Mouse (Mus musculus) adrenal gland, adult (tissue): Measurements from ENCODE around the gene Clock.
A peak's percentile ranks its signal among the peaks of the same experiment; 100 is the strongest.

ENCODE experiments used
- DNase-seq, 2 experiments: peaks; one replicate each; pipeline ENCODE4 v3.0.0; 2022 to 2023; ENCODE audit warnings: low spot score in 1 of 2; ENCODE audit not compliant: inconsistent age in 2 of 2

Clock gene

DNA sequence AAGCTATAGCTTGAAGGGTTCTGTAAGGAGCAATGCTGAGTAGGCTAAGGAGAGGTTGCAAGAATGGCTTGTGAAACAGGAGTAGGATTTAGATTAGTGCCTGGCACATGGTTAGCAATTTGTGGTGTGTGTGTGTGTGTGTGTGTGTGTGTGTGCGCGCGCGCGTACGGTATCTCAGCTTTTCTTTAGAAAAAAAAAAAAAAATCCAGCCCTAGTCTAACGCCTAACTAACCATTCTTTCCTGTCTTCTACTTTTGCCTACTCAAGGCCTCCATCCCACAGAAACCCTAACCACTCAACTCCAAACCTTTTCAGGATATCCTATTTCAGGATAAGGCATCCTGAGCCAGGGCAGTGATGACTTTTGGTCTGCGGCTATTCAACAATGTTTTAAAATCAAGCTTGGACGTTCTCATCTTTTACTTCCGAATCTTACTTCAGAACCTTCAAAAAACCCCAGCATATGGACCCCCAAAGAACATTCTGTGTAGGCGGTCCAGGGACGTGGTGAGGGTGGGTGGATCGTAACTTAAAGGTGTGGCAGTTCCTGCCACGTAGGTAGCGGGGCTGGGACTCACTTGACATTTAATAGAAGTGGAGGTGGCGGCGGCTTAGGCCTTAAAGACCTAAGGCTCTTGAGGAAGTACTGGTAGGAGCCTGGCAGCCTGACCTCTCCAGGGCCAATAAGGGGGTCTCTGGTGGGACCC is 121.4 kb downstream of the Clock start:
- DNase-seq, result no peak

DNA sequence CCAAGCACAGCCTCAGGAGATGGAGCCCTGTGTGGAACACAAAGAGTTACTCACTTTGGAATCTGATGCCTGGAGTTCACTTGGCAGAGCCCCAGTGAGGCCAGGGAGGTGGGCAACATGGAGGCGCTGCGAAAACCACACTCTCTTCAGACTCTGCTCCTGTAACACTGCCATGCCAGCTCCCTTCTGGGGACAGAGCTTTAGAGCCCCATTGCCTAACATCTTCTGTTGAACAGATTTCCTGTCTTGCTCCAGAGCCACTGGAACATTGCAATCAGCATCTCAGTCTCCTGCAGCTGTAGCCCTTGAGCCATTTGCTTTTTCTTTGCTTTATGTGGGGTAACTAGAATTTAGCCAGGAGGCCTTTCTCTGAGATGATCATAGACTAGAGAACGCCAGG is 122.3 kb downstream of the Clock start:
- no peak for DNase-seq

DNA sequence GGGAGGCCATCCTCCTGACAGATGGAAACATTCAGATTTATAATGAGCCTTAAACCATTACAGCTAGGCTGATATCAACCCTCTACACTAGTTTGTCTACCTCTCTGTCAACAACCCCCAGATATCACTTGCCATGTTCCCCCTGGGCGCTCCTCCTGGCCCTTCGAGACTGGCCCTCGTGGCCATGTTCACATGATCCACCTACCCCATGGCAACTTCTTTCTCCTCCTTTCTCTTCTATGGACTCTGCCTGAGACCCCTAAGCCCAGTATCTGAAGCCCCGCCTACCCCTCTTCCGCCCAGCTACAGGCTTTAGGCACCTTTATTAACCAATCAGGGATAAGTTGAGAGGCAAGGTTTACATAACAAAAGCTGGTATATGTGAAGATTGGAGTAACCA is 124.8 kb downstream of the Clock start:
- DNase-seq, result no peak

DNA sequence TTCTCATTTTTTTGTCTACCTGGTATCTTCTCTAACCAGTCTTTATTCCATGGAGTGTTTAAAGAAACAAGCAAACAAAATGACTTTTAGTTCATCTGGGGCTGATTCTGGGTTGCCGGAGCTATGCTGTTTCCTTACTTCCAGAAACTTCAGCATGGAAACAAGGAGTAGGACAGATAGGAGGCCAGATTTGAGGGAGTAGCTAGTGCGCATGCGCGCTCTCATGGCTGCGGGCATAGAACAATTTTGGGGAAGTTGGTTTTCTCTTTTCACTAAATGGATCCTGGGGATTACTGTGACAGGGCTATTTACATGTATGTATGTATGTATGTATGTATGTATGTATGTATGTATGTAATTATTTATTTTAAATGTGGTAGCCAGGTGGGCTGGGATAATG is 125.4 kb downstream of the Clock start:
- no peak for DNase-seq

DNA sequence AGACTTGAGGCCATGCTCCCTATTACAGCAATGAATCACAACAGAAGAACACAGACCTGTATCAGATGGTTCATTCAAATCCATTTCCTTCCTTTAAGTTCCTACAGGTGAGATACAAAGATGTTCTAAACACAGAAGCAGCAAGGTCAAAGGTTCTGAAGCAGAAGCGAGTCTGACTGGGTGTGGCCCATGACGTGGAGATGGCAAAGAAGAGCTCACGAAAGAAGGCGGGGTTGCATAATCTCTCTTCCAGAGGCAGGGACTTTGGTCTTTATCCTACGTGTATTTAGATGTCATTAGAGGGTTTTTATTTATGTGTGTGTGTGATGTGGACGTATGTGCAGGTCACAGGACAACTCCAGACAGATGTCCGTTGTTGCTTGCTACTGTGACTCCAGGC is 126.9 kb downstream of the Clock start:
- no peak for DNase-seq

DNA sequence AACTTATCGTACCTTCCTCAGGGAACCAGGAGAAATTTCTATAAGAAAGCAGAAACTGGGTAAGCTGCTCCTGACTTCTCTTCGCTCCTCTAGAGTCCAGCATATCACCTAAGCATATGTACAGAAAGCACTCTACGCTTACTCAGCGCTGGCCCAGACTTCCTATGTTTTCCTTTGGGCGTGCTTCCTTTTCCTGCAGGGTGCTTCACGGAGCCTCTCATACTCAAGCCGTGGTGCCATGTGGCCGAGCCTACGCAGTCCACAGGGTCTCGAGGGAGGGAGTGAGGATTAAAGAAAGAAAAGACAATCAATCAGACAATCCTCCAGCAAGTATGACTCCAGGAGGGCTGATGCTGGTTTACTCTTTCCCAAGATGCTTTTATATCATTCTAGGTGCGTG is 127.8 kb downstream of the Clock start:
- DNase-seq, result no peak

DNA sequence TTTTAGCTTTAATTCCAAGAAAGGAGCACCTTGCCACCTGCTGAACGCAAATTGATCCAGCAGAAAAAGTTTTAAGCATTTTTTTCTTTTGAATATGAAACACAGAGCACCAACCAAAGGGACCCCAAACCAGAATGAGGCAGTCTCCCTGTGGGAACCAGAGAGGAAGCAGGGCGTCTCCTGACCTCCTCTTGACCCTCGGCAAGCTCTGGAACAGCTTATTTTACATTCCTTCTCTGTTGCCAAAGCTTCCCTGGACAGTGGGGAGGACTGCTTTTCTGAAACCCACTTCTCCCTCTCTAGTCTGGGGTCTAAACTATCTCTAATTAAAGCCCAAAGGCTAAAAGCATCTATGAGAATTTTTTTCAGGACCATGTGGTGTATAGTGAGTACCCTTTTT is 128.2 kb downstream of the Clock start:
- no peak for DNase-seq

DNA sequence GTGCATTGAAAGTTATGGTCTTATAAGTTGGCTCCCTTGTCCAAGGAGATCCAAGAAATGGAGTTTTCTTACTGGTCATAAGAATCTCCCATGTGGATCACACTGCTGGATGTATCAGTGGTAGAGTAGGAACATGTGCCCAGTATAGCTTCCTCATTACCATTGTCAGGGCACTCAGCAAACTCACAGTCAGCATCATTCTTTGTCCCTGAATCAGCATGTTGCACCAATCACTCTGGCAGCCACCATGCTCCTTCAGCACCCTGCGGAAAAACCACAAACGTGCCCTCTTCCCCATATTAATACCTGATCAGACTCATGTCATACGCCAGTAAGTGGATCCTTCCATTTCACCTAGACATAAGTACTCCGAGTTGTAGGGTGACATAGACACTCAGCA is 129.5 kb downstream of the Clock start:
- DNase-seq, result no peak

DNA sequence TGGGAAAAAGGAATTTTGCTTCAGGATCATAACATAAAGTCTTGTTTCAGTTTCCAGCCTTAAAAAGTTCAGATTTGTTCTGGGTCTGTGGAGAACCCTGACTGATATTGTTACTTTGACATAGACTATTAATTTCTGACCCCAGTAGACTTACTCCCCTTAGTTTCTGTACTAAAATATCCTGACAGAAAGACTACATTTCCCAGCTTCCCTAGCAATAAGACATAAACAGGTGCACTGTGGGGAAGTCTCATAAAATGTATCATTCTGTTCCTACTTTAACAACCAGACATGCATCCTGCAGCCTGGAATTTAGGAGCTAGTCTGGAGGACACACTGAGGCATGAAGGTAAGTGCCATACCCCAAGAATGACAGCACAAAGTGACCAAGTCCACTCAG is 133.6 kb downstream of the Clock start:
- no peak for DNase-seq

DNA sequence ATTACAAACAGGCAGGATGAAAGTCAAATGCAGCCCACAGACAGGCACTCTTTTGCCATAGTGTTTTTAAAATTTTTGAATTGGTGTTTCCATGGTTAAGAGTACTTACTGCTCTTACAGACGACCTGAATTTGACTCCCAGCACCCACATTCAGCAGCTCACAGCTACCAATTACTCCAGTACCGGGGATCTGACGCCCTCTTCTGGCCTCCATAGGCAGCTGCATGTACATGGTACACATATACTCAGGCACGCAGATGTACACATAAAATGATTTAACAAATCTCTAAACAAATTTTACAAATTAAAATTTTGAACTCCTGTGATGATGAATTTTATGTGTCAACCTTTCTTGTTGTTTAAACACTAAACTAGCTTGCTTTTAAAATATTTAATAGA is 134.1 kb downstream of the Clock start:
- no peak for DNase-seq

DNA sequence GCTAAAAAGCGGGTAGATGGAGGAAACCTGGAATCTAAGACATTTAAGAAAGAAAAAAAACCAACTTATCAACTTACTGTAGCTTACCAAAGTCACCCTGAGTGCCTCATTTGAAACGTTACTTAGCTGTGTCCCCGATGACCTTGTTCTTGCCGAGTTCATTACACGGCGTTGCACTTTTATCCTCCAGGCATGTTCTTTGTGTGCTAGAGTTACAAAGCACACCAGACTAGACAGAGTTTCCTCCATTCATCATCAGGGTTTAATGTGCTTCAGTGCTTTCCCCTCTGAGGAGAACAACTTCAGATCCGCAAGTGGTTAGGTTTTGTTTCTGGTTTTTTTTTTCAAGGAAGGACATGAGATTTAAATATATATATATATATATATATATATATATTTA is 139.8 kb downstream of the Clock start:
- no peak for DNase-seq

DNA sequence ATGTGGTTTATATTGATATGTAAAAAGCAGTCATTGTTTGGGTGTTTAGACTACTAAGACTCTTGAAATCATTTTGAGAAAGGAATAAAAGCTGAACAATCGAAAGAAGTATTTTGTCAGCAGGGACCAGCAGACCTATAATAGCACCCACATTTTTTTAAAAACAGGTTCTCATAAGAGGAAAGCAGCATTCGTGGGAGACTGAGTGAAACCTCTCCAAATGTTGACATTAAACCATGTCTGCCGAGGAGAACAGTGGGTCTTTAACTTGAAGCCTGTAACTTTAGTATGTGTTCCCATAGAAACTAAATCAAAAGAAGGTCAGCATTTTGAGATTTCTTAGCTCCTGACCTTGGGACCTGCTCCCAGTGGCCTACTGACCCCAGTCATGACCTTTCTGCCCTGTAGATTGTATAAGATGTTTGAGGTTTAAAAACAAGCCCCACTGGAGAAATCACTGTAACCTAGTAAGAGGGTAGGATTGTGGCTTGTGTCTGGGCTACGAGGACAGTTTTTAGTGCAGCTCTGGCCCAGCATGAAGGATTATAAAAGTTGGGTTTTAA is 140.7 kb downstream of the Clock start:
- DNase-seq, result peak in 1 of 2 experiments; percentile 36

DNA sequence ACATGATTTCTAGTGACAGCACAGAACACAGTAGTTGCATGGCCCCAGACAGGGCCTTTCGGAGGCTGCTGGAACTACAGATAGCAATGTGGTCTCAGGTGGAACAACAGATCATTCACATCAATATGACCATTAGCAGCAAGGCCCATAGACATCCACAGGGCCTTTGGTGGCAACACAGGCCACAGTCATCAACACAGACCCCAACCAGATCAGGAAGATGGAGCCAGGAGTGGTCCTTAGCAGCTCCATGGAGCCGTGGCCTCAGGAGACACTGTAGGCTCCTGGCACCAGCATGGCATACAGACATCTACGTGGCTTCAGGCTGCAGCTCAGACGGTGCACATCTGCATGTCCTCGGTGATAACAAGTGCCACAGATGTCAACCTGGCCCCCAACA is 141.7 kb downstream of the Clock start:
- no peak for DNase-seq

DNA sequence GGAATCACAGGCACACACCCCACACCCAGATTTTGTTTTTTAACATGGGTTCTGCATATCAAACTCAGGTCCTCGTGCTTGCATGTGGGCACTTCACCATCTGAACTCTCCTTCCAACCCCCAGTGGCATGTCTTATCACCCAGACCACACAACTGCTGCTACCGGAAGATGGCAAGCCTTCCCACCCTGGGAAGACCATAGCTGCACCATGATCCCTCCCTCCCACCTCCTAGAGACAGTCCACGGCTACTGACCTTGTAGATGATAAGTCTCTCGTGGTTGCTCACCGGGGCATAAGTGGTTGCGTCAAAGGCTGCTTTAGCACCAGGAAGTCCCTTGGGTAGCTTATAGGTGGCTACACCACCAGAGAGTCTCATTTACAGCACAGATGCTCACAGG is 143.1 kb downstream of the Clock start:
- no peak for DNase-seq

DNA sequence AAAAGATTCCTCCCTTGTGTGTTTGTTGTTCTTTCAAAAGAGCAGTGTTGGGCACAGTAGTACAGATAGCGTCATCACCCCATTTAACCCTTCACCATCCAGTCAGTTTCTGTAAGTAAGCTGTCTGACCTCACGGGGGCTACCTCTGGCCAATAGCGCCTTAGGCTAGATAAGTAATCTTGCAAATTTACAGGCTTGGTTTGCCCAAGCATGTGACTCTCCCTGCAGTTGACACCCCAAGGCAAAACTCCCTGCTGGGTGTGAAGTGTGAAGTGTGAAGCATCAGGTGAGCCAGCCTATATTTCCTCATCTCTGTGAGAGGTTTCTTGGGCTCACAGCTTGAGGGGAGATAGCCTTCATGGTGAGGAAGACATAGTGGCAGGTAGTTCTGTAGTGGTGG is 144.5 kb downstream of the Clock start:
- DNase-seq, result no peak
